Mouse (Mus musculus): ENCODE results near the gene Slc39a1.
"Not testable (repeated sequence)": the region's sequence is repeated elsewhere in the genome, so short reads cannot be mapped to it uniquely, and the experiment has no call there.

DNA sequence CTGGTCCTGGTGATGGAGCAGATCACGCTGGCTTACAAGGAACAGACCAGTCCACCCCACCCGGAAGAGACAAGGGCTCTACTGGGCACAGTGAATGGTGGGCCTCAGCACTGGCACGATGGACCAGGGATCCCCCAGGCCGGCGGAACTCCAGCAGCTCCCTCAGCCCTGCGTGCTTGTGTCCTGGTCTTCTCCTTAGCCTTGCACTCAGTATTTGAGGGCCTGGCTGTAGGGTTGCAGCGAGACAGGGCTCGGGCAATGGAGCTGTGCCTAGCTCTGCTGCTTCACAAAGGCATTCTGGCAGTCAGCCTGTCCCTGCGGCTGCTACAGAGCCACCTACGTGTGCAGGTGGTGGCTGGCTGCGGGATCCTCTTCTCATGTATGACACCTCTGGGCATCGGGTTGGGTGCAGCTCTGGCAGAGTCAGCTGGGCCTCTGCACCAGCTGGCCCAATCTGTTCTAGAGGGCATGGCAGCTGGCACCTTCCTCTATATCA is 3.8 kb downstream of the Slc39a1 start:
- TF ChIP-seq CTCF (conservative IDR thresholded peaks at IDR 0.05; ENCODE audit: low read length); NANOG (IDR thresholded peaks at IDR 0.05; ENCODE audit: borderline replicate concordance, low read length): not testable (repeated sequence)

Data from E14TG2a.4 (cell line).